Mouse (Mus musculus) c-Kit-positive CD71-negative TER-119-negative erythroid progenitor cells, embryonic 14.5 days (primary cell): Measurements from ENCODE around the gene Klf14.

Source experiments
- DNase-seq: peaks from one replicate; pipeline ENCODE4 v3.0.0-alpha.2; 2013; ENCODE audit warnings: low read depth

Gene Klf14

DNA sequence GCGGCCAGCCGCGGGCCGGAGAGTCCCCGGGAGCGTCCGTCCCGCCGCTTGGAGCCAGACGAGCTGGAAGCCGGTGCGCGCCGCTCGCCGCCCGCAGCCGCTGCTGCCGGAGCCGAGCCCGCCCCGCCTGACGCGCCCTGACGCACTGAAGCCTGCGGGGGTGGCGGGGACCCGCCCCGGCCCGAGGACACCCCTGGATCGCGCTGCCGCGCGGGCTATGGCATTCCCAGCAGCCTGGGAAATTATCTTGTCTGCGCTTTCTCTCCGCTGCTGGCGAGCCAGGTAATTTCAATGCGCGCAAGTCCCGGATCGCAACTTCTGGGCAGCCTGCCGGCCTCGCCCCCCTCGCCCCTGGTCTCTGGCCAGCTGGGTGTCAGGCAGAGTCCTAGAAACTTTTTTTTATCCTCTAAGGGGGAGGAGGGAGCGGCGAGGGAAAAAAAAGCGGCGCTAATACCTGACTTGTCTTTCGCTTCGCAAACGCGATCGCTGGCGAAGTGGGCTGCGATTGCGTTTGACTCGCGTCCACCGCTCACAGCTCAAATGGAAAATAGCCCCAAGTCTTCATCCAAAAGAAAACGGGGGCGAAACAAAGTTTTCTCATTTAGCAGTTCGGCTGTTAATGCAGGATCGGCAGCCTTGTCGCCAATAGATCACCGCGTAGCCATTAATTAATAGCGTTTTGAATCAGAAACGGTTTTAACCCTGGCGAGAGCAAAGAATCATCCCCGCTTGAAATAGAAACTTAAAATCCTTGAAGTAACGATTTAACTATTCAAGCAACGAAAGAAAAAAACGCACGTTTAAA is at the start of gene Klf14:
TSS of gene Klf14 (minus strand) at position 343 of the 805 bp plus-strand sequence.
- DNase-seq, result no peak

DNA sequence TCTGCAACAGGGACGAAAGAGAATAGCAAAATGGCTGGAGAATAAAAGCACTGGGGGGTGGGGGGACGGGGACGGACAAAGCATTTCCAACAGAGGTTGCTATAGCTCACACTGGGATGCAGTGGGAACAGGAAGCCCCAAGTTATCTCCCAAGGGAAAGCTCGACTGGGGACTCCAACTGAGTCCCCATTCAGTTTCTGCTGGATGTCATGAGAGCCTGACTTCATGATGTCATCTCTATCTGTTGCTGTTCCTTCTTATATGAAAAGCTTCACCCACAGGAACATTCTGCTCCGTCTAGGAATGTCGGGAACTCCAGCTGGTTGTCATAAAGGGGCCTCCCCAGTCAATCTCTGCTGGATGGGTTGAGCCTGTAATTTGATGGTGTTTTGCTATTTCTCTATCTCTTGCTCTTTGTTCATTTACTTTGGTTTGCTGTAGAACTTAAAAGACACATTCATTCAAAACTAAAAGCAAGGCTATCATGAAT is 47.3 kb upstream of the Klf14 start:
- DNase-seq, result no peak

GRCm38 (mm10) chr6:30986393-30986792 is 27.5 kb upstream of the Klf14 start:
- no peak for DNase-seq

GRCm38 (mm10) chr6:30983021-30983420 is 24.1 kb upstream of the Klf14 start:
- DNase-seq, result no peak

DNA sequence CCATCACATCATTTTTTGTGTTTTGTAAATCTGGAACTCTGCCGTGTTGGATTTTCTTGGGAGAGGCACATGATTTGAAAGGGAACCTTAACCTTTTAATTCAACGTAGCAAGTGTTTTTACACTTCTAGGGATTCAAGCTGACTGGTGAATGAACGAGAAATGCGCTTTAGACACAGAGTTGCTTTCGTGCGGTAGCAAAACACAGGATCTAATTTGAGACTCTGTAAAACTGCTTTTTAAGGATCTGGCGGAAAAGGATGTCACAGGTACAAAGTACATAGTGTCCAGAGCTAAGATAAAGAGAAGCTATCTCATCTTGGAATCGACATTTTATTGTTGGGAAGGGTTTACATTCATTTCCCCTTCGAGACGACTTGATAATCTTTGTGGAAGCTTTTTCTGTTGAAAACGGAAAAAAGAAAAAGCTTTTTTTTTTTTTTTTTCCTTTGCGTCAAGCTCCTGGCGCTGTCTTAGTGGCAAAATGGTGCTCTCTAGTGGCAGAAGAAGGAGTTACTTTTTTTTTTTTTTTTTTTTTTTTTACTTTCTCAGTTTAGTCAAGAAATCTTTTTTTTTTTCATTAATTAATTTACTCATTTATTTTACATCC is 23.6 kb upstream of the Klf14 start:
- DNase-seq, result no peak

- no peak for DNase-seq
Measured at GRCm38 (mm10) chr6:30981351-30981750, 22.5 kb upstream of the Klf14 start.

DNA sequence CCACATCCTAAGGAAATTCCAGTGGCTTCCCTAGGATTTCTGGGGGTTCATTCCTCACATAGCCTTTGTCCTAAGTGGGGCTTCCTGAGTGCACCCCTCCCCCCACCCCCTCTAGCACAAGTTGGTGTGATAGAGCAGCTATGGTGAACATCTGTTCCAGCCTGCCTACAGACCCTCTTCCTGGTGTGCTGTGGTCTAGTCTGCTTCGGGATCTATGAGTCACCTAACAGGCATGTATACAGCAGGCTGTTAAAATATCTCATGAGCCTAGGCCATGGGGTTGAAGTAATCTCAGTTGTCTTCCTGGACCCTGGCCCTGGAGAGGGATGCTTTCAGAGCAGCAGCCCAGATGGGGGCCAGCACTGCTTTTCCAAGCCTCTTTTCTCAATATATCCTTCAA is 19.7 kb upstream of the Klf14 start:
- DNase-seq, result no peak

DNA sequence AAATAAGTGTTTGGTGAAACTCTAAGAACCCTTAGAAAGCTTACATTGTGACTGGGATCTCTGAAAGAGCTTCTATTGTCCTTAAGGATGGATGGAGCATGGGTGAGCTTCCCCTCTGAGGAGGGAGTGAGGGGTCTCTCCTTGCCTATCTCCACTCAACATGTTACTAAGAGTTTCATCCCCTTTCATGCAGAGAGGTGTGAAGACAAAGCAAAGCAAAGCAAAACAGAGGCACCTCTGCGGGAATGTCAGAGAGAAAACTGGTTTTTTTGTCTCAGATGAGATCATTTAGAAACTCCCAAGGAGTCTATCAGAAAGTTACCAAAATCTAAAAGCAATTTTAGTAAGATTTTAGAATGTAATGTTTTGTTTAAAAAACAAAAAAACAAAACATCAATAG is 13.2 kb upstream of the Klf14 start:
- DNase-seq, result no peak

DNA sequence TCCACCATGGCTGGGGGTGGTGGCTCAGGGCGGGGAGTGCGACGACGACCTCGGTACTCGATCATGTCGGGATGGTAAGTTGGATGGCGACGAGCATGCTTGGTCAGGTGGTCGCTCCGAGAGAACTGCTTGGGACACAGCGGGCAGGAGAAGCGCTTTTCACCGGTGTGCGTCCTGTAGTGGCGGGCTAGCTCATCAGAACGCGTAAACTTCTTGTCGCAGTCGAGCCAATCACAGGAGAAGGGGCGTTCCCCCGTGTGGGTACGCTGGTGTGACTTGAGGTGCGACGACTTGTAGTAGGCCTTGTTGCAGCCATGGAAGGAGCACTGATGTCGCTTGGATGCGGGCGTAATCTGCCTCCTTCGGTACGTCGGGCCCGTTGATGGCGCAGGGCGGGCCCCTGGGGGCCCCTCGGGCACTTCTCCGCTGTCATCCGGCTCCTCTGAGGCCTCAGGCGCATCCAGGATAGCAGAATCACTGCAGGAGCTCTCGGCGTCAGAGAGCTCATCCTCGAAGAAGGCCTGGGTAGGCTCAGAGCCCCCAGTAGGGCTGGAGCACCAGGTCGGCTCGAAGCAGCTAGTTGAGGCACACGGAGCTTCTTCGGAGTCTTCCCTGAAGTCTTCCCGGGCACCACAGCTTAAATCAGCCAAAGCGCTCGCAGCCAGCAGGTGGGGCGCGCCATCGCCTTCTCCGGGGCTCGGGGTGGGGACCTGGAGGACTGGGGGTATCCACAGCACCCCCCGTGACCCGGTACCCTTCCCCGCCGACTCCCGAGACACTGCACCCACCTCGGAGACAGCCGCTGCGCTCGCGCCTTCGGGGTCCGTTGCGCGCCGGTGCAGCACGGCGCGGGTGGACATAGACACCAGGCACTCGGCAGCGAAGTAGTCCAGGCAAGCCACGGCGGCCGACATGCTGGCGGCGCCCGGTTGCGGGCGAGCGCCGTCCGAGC is 818 bp downstream of the Klf14 start:
- DNase-seq, result no peak

- no peak for DNase-seq
Measured at GRCm38 (mm10) chr6:30939264-30939663, 19.6 kb downstream of the Klf14 start.

GRCm38 (mm10) chr6:30922821-30923220 is 36.1 kb downstream of the Klf14 start:
- DNase-seq, result no peak

DNA sequence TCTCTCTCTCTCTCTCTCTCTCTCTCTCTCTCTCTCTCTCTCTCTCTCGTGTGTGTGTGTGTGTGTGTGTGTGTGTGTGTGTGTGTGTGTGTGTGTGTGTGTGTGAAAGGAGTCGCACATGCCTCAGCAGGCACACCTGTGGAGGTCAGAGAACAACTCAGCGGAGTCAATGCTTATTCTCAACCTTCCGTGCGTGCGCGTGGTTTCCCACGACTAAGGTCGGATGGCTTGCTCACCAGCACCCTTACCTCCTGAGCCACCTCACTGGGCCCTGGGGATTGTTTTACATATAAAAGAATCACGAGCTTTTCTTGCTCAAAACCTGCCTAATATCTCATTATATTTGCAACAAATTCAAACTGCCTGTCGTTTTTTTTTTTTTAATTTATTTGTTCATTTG is 37.1 kb downstream of the Klf14 start:
- DNase-seq, result no peak

DNA sequence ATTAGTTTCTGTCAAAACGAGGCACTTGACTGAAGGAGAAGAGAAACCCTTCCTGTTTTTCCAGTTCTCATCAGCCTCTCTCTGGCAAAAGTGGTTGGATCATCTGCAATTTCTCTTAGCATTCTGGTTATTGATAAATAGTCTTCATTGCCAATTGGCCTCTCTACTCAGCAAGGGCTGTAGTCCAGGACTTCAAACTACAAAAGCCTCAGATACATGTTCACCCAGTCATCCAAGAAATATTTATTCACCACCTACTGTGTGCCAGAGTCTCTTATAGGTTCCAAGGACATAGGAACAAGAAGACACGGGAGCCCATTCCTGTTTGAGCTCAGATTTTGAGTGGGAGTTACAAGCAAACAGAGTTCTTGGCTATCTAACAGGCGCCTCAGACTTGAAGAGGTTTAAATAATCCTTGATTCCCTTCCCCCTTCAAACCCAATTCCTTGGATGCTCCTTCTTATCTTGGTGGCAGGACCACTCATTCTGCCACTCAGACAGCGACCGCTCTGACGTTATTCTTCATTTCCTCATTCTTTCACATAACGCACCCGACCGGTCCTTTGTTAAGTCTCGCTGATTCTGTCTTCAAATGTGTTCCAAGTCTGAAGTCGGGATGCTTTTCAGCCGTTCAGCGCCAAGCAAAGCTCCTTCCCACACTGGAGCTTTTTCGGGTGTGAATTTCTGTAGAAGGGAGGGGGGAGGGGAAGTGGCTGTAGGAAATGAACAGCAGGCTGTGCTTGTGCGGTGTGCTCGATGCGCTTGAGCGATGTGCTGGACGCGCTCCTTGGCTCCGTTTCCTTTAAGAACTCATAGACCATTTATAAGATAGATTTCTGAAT is 37.8 kb downstream of the Klf14 start:
- DNase-seq, result no peak

GRCm38 (mm10) chr6:30915473-30915872 is 43.4 kb downstream of the Klf14 start, which contains the start of gene Tsga13:
TSS of gene Tsga13 (minus strand) at chr6:30915573.
- no peak for DNase-seq

GRCm38 (mm10) chr6:30907970-30908369 is 50.9 kb downstream of the Klf14 start:
- DNase-seq, result no peak
